Mouse (Mus musculus): ENCODE results near the gene Slc4a1.

DNA sequence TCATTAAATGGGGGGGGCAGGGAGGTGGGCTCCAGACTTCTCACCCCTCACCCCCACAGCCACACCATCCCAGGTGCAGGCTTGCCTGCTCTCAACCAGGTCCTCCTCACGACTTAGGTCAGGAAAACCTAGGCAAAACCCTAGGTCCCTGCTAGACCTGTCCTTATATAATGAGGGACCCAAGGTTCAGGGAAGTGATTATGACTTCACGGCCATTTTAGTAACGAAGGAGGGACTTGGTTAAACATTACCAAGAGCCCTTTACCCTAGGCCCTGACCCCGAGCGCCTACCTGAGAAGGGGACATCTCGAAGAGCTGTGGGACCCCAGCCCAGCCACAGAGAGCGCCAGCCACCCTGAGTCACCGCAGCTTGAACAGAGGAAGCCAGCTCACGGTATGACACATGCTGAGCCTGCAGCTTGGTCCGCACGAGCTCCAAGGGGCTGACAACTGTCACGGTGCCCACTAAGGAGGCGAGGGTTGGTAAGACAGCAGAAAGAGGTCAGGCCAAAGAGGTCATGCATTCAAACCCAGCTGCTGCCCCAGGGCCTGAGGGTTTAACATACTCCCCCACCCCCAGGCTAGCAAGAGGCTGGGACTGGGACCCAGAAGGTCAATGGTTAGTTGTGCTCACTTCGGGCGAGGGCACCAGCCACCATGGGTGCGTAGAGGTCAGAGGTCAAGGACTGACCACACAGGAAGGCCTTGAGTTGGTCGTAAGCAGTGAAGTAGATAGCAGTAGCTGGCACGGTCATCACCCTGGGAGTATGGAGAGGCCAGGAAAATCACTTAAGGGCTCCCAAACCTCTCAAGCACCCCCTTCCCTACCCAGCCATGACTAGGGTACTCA lies 38.4 kb upstream of the Slc4a1 start:
- TF ChIP-seq CTCF (IDR thresholded peaks at IDR 0.05; ENCODE audit: borderline replicate concordance, insufficient read depth, low read length) (no peak), POLR2A (IDR thresholded peaks at IDR 0.05; ENCODE audit: low read depth, low read length) (no peak)

All from embryonic fibroblast, embryonic 13.5 days (primary cell).